Mouse (Mus musculus) embryonic facial prominence, embryonic 12.5 days (tissue): ENCODE measurements around the gene Zmiz1. TPM values are rescaled to one million over a fixed set of nuclear protein-coding genes. Genes with fewer than 3 reads are reported as not detected.

Experiments used
- ATAC-seq: fragments of 200-750 bp; cut with Nextera tagmentation; 2 replicates; pipeline ENCODE4 v1.8.0; 2017; ENCODE audit not compliant: insufficient number of reproducible peaks, insufficient read depth, low FRiP score, low TSS enrichment
- H3K27ac ChIP-seq: fragments of 300-500 bp; sonication (generic); 2 replicates; pipeline ENCODE4 v1.5.1; 2016; ENCODE audit warnings: mild to moderate bottlenecking
- H3K27me3 ChIP-seq: fragments of 300-500 bp; sonication (generic); 2 replicates; pipeline ENCODE4 v1.6.1; 2016; ENCODE audit warnings: mild to moderate bottlenecking, moderate library complexity
- H3K36me3 ChIP-seq: fragments of 300-500 bp; sonication (generic); 2 replicates; pipeline ENCODE4 v1.6.1; 2016; ENCODE audit warnings: mild to moderate bottlenecking
- H3K4me1 ChIP-seq: fragments of 300-500 bp; sonication (generic); 2 replicates; pipeline ENCODE4 v1.6.1; 2016
- H3K4me2 ChIP-seq: fragments of 300-500 bp; sonication (generic); replicated peaks from 2 replicates; pipeline ENCODE4 v1.6.1; 2016; ENCODE audit warnings: mild to moderate bottlenecking, moderate library complexity
- H3K4me3 ChIP-seq: fragments of 300-500 bp; sonication (generic); 2 replicates; pipeline ENCODE4 v1.5.1; 2016; ENCODE audit warnings: mild to moderate bottlenecking
- H3K9ac ChIP-seq: fragments of 300-500 bp; sonication (generic); 2 replicates; pipeline ENCODE4 v1.6.1; 2016; ENCODE audit warnings: mild to moderate bottlenecking, moderate library complexity
- H3K9me3 ChIP-seq: fragments of 300-500 bp; sonication (generic); 2 replicates; pipeline ENCODE4 v1.6.1; 2016; ENCODE audit warnings: mild to moderate bottlenecking, moderate library complexity
- WGBS: fragments of 180-500 bp; shearing (Covaris S2); methylation state at CpG from one replicate; pipeline ENCODE4 v1.1.7; 2016; 5-methylcytosine and 5-hydroxymethylcytosine counted together
- polyA plus RNA-seq: library from polyadenylated mRNA; unstranded; fragments of >200 nt; fragmentation: Nextera tagmentation; extraction: Ambion mirVana; gene quantifications from 2 replicates; pipeline ENCODE4 v1.2.1, GENCODE M21; 2016

Gene Zmiz1
- polyA plus RNA-seq, 1 experiment from 2014 or later, result 43.8 TPM

GRCm38 (mm10) chr14:25497596-25497995 is 38.6 kb downstream of the Zmiz1 start:
- H3K27ac ChIP-seq, result peak overlapping the region; percentile 55
- H3K9me3 ChIP-seq, result no peaks in the 10 kb centered on the region
- H3K9ac ChIP-seq, result no peak overlapping the region
- peaks cover 86% of the 10 kb centered on the region for H3K4me1 ChIP-seq
- H3K36me3 ChIP-seq, result no peaks in the 10 kb centered on the region; the same call in 1 of the 2 replicates
- 20% methylated on average over 8 of the region's 8 CpGs for WGBS
- ATAC-seq, result no peak
- H3K4me3 ChIP-seq, result no peak overlapping the region
- no peaks in the 10 kb centered on the region for H3K27me3 ChIP-seq
- H3K4me2 ChIP-seq, result no peak overlapping the region; the same call in 1 of the 2 replicates

- ATAC-seq, result no peak
- Histone ChIP-seq H3K4me2 (0 out of 2 replicates have a peak overlapping the region, but pooled peaks have one; percentile 2), H3K27me3 (no peaks in the 10 kb centered on the region), H3K36me3 (peaks cover 6% of the 10 kb centered on the region), H3K27ac (peak overlapping the region; percentile 55; the same call in 1 of the 2 replicates), H3K9me3 (no peaks in the 10 kb centered on the region), H3K4me1 (peaks cover 79% of the 10 kb centered on the region), H3K4me3 (no peak overlapping the region), H3K9ac (no peak overlapping the region)
- WGBS, result 29% methylated on average over 7 of the region's 7 CpGs
These were observed 39.4 kb downstream of the Zmiz1 start for GRCm38 (mm10) chr14:25498367-25498766.

GRCm38 (mm10) chr14:25499526-25499925 is 40.5 kb downstream of the Zmiz1 start:
- Histone ChIP-seq H3K27ac (no peak overlapping the region), H3K4me1 (peaks cover 68% of the 10 kb centered on the region), H3K4me2 (no peak overlapping the region), H3K4me3 (no peak overlapping the region), H3K9me3 (no peaks in the 10 kb centered on the region), H3K9ac (no peak overlapping the region), H3K36me3 (peaks cover 17% of the 10 kb centered on the region), H3K27me3 (no peaks in the 10 kb centered on the region)
- ATAC-seq, result no peak
- whole genome bisulfite sequencing, result 54% methylated on average over 3 of the region's 3 CpGs

- Histone ChIP-seq H3K4me3 (no peak overlapping the region), H3K4me1 (peaks cover 60% of the 10 kb centered on the region), H3K9me3 (no peaks in the 10 kb centered on the region), H3K4me2 (no peak overlapping the region), H3K36me3 (peaks cover 28% of the 10 kb centered on the region), H3K9ac (no peak overlapping the region), H3K27ac (no peak overlapping the region), H3K27me3 (no peaks in the 10 kb centered on the region)
- ATAC-seq, result no peak
- WGBS, result 38% methylated on average over 3 of the region's 3 CpGs
These were observed 41.6 kb downstream of the Zmiz1 start for GRCm38 (mm10) chr14:25500511-25501120.

- no peak for ATAC-seq
- Histone ChIP-seq H3K36me3 (peaks cover 35% of the 10 kb centered on the region), H3K27ac (no peak overlapping the region), H3K27me3 (no peaks in the 10 kb centered on the region), H3K4me3 (no peak overlapping the region), H3K4me2 (no peak overlapping the region), H3K4me1 (peaks cover 52% of the 10 kb centered on the region), H3K9me3 (no peaks in the 10 kb centered on the region), H3K9ac (no peak overlapping the region)
- 91% methylated on average over 5 of the region's 5 CpGs for WGBS
These were observed 42.5 kb downstream of the Zmiz1 start for GRCm38 (mm10) chr14:25501481-25501880.

GRCm38 (mm10) chr14:25502355-25502754 is 43.4 kb downstream of the Zmiz1 start:
- Histone ChIP-seq H3K27ac (no peak overlapping the region), H3K36me3 (peaks cover 44% of the 10 kb centered on the region), H3K4me1 (peaks cover 43% of the 10 kb centered on the region), H3K9ac (no peak overlapping the region), H3K9me3 (no peaks in the 10 kb centered on the region), H3K4me3 (no peak overlapping the region), H3K4me2 (no peak overlapping the region), H3K27me3 (no peaks in the 10 kb centered on the region)
- 95% methylated on average over 3 of the region's 3 CpGs for WGBS
- no peak for ATAC-seq

GRCm38 (mm10) chr14:25504241-25504640 is 45.3 kb downstream of the Zmiz1 start:
- no peak for ATAC-seq
- Histone ChIP-seq H3K27ac (no peak overlapping the region), H3K4me1 (peaks cover 28% of the 10 kb centered on the region), H3K9ac (0 out of 2 replicates have a peak overlapping the region, but pooled peaks have one; percentile 1), H3K27me3 (no peaks in the 10 kb centered on the region), H3K9me3 (no peaks in the 10 kb centered on the region), H3K4me2 (no peak overlapping the region), H3K4me3 (no peak overlapping the region), H3K36me3 (peaks cover 60% of the 10 kb centered on the region)
- 84% methylated on average over 3 of the region's 3 CpGs for WGBS

GRCm38 (mm10) chr14:25505201-25505671 is 46.3 kb downstream of the Zmiz1 start:
- no peaks in the 10 kb centered on the region for H3K9me3 ChIP-seq
- H3K36me3 ChIP-seq, result peaks cover 62% of the 10 kb centered on the region
- H3K4me1 ChIP-seq, result peaks cover 29% of the 10 kb centered on the region
- H3K27me3 ChIP-seq, result no peaks in the 10 kb centered on the region
- 57% methylated on average over 6 of the region's 6 CpGs for WGBS
- no peak for ATAC-seq
- H3K4me2 ChIP-seq, result no peak overlapping the region
- H3K9ac ChIP-seq, result no peak overlapping the region
- H3K4me3 ChIP-seq, result no peak overlapping the region
- no peak overlapping the region for H3K27ac ChIP-seq

- 83% methylated on average over 13 of the region's 13 CpGs for WGBS
- Histone ChIP-seq H3K36me3 (peaks cover 58% of the 10 kb centered on the region), H3K4me2 (no peak overlapping the region), H3K9me3 (no peaks in the 10 kb centered on the region), H3K27ac (no peak overlapping the region), H3K27me3 (no peaks in the 10 kb centered on the region), H3K4me1 (peaks cover 43% of the 10 kb centered on the region), H3K9ac (no peak overlapping the region), H3K4me3 (no peak overlapping the region)
- no peak for ATAC-seq
These were observed 49.2 kb downstream of the Zmiz1 start for GRCm38 (mm10) chr14:25508111-25508756.

- no peak overlapping the region for H3K4me2 ChIP-seq
- no peak overlapping the region for H3K9ac ChIP-seq
- 84% methylated on average over 5 of the region's 5 CpGs for WGBS
- H3K27me3 ChIP-seq, result no peaks in the 10 kb centered on the region
- no peak overlapping the region for H3K4me3 ChIP-seq
- ATAC-seq, result no peak
- H3K27ac ChIP-seq, result no peak overlapping the region
- H3K4me1 ChIP-seq, result peaks cover 48% of the 10 kb centered on the region
- H3K9me3 ChIP-seq, result no peaks in the 10 kb centered on the region
- H3K36me3 ChIP-seq, result peaks cover 52% of the 10 kb centered on the region
These were observed 49.8 kb downstream of the Zmiz1 start for GRCm38 (mm10) chr14:25508757-25509139.

GRCm38 (mm10) chr14:25509450-25510129 is 50.6 kb downstream of the Zmiz1 start:
- Histone ChIP-seq H3K4me1 (peaks cover 53% of the 10 kb centered on the region), H3K36me3 (peaks cover 44% of the 10 kb centered on the region), H3K27ac (no peak overlapping the region), H3K4me2 (no peak overlapping the region), H3K4me3 (no peak overlapping the region), H3K9me3 (no peaks in the 10 kb centered on the region), H3K27me3 (no peaks in the 10 kb centered on the region), H3K9ac (no peak overlapping the region)
- no peak for ATAC-seq
- 86% methylated on average over 20 of the region's 20 CpGs for WGBS

GRCm38 (mm10) chr14:25510362-25510761 is 51.4 kb downstream of the Zmiz1 start:
- H3K27ac ChIP-seq, result peak overlapping the region; percentile 38; the same call in 1 of the 2 replicates
- peaks cover 60% of the 10 kb centered on the region for H3K4me1 ChIP-seq
- H3K36me3 ChIP-seq, result peaks cover 36% of the 10 kb centered on the region

More at GRCm38 (mm10) chr14:25510362-25510761, 51.4 kb downstream of the Zmiz1 start:
- 65% methylated on average over 3 of the region's 3 CpGs for WGBS
- H3K4me3 ChIP-seq, result no peak overlapping the region
- H3K27me3 ChIP-seq, result no peaks in the 10 kb centered on the region
- H3K9me3 ChIP-seq, result no peaks in the 10 kb centered on the region
- no peak overlapping the region for H3K4me2 ChIP-seq
- no peak for ATAC-seq
- no peak overlapping the region for H3K9ac ChIP-seq
